Mouse (Mus musculus) embryonic facial prominence, embryonic 12.5 days (tissue): ENCODE data around the gene Dapk1. TPM values are rescaled to one million over a fixed set of nuclear protein-coding genes. Genes with fewer than 3 reads are reported as not detected.

Source experiments
- ATAC-seq: fragments of 200-750 bp; cut with Nextera tagmentation; 2 replicates; pipeline ENCODE4 v1.8.0; 2017; ENCODE audit not compliant: insufficient number of reproducible peaks, insufficient read depth, low FRiP score, low TSS enrichment
- H3K27ac ChIP-seq: fragments of 300-500 bp; sonication (generic); 2 replicates; pipeline ENCODE4 v1.5.1; 2016; ENCODE audit warnings: mild to moderate bottlenecking
- H3K27me3 ChIP-seq: fragments of 300-500 bp; sonication (generic); 2 replicates; pipeline ENCODE4 v1.6.1; 2016; ENCODE audit warnings: mild to moderate bottlenecking, moderate library complexity
- H3K36me3 ChIP-seq: fragments of 300-500 bp; sonication (generic); 2 replicates; pipeline ENCODE4 v1.6.1; 2016; ENCODE audit warnings: mild to moderate bottlenecking
- H3K4me1 ChIP-seq: fragments of 300-500 bp; sonication (generic); 2 replicates; pipeline ENCODE4 v1.6.1; 2016
- H3K4me2 ChIP-seq: fragments of 300-500 bp; sonication (generic); replicated peaks from 2 replicates; pipeline ENCODE4 v1.6.1; 2016; ENCODE audit warnings: mild to moderate bottlenecking, moderate library complexity
- H3K4me3 ChIP-seq: fragments of 300-500 bp; sonication (generic); 2 replicates; pipeline ENCODE4 v1.5.1; 2016; ENCODE audit warnings: mild to moderate bottlenecking
- H3K9ac ChIP-seq: fragments of 300-500 bp; sonication (generic); 2 replicates; pipeline ENCODE4 v1.6.1; 2016; ENCODE audit warnings: mild to moderate bottlenecking, moderate library complexity
- H3K9me3 ChIP-seq: fragments of 300-500 bp; sonication (generic); 2 replicates; pipeline ENCODE4 v1.6.1; 2016; ENCODE audit warnings: mild to moderate bottlenecking, moderate library complexity
- WGBS: fragments of 180-500 bp; shearing (Covaris S2); methylation state at CpG from one replicate; pipeline ENCODE4 v1.1.7; 2016; 5-methylcytosine and 5-hydroxymethylcytosine counted together
- polyA plus RNA-seq: library from polyadenylated mRNA; unstranded; fragments of >200 nt; fragmentation: Nextera tagmentation; extraction: Ambion mirVana; gene quantifications from 2 replicates; pipeline ENCODE4 v1.2.1, GENCODE M21; 2016

Dapk1 gene
- polyA plus RNA-seq, 1 experiment from 2014 or later, result 29.9 TPM

- no peak overlapping the region for H3K4me2 ChIP-seq
- H3K27ac ChIP-seq, result no peak overlapping the region
- H3K4me1 ChIP-seq, result no peaks in the 10 kb centered on the region
- H3K4me3 ChIP-seq, result no peak overlapping the region
- 93% methylated on average over 5 of the region's 5 CpGs for WGBS
- ATAC-seq, result no peak
- H3K9ac ChIP-seq, result no peak overlapping the region
- no peaks in the 10 kb centered on the region for H3K27me3 ChIP-seq
- H3K36me3 ChIP-seq, result no peaks in the 10 kb centered on the region
- H3K9me3 ChIP-seq, result no peaks in the 10 kb centered on the region
These were observed 46.6 kb downstream of the Dapk1 start for GRCm38 (mm10) chr13:60648350-60648749.

- ATAC-seq, result no peak
- Histone ChIP-seq H3K27me3 (no peaks in the 10 kb centered on the region), H3K4me3 (no peak overlapping the region), H3K9me3 (no peaks in the 10 kb centered on the region), H3K9ac (no peak overlapping the region), H3K4me1 (no peaks in the 10 kb centered on the region), H3K4me2 (no peak overlapping the region), H3K27ac (no peak overlapping the region), H3K36me3 (no peaks in the 10 kb centered on the region)
- WGBS, result 93% methylated on average over 11 of the region's 11 CpGs
These were observed 48.3 kb downstream of the Dapk1 start for GRCm38 (mm10) chr13:60650000-60650399.

GRCm38 (mm10) chr13:60654017-60654565 is 52.3 kb downstream of the Dapk1 start:
- no peaks in the 10 kb centered on the region for H3K27me3 ChIP-seq
- no peaks in the 10 kb centered on the region for H3K9me3 ChIP-seq
- ATAC-seq, result no peak
- no peaks in the 10 kb centered on the region for H3K36me3 ChIP-seq
- H3K9ac ChIP-seq, result no peak overlapping the region
- no peak overlapping the region for H3K4me3 ChIP-seq
- H3K27ac ChIP-seq, result no peak overlapping the region
- whole genome bisulfite sequencing, result 68% methylated on average over 2 of the region's 2 CpGs
- H3K4me1 ChIP-seq, result no peaks in the 10 kb centered on the region
- no peak overlapping the region for H3K4me2 ChIP-seq

- WGBS, result 92% methylated on average over 3 of the region's 3 CpGs
- no peak for ATAC-seq
These were observed 53.5 kb downstream of the Dapk1 start for GRCm38 (mm10) chr13:60655246-60655645.

GRCm38 (mm10) chr13:60659600-60659999 is 57.9 kb downstream of the Dapk1 start:
- 87% methylated on average over 1 of the region's 1 CpGs for WGBS
- ATAC-seq, result no peak

More at GRCm38 (mm10) chr13:60655246-60655645, 53.5 kb downstream of the Dapk1 start:
- peaks cover 4% of the 10 kb centered on the region; the same call in 1 of the 2 replicates for H3K4me1 ChIP-seq
- no peaks in the 10 kb centered on the region for H3K27me3 ChIP-seq
- no peak overlapping the region for H3K27ac ChIP-seq
- no peak overlapping the region for H3K9ac ChIP-seq
- no peak overlapping the region for H3K4me2 ChIP-seq
- no peaks in the 10 kb centered on the region for H3K36me3 ChIP-seq
- H3K9me3 ChIP-seq, result no peaks in the 10 kb centered on the region
- H3K4me3 ChIP-seq, result no peak overlapping the region

GRCm38 (mm10) chr13:60660056-60660455 is 58.3 kb downstream of the Dapk1 start:
- H3K4me2 ChIP-seq, result no peak overlapping the region
- 54% methylated on average over 2 of the region's 2 CpGs for WGBS
- no peak overlapping the region for H3K4me3 ChIP-seq
- peaks cover 26% of the 10 kb centered on the region; the same call in 1 of the 2 replicates for H3K4me1 ChIP-seq
- no peak overlapping the region for H3K9ac ChIP-seq
- no peak for ATAC-seq
- H3K9me3 ChIP-seq, result no peaks in the 10 kb centered on the region
- H3K27ac ChIP-seq, result no peak overlapping the region
- no peaks in the 10 kb centered on the region for H3K27me3 ChIP-seq
- no peaks in the 10 kb centered on the region for H3K36me3 ChIP-seq

More at GRCm38 (mm10) chr13:60659600-60659999, 57.9 kb downstream of the Dapk1 start:
- Histone ChIP-seq H3K9ac (no peak overlapping the region), H3K9me3 (no peaks in the 10 kb centered on the region), H3K27ac (no peak overlapping the region), H3K27me3 (no peaks in the 10 kb centered on the region), H3K4me2 (no peak overlapping the region), H3K4me1 (peaks cover 26% of the 10 kb centered on the region; the same call in 1 of the 2 replicates), H3K4me3 (no peak overlapping the region), H3K36me3 (no peaks in the 10 kb centered on the region)

GRCm38 (mm10) chr13:60660711-60661261 is 59.0 kb downstream of the Dapk1 start:
- H3K4me1 ChIP-seq, result peaks cover 26% of the 10 kb centered on the region; the same call in 1 of the 2 replicates
- 55% methylated on average over 9 of the region's 9 CpGs for WGBS
- no peak overlapping the region for H3K27ac ChIP-seq
- H3K4me2 ChIP-seq, result no peak overlapping the region
- ATAC-seq, result no peak
- H3K27me3 ChIP-seq, result no peaks in the 10 kb centered on the region
- H3K4me3 ChIP-seq, result no peak overlapping the region
- H3K9ac ChIP-seq, result no peak overlapping the region
- no peaks in the 10 kb centered on the region for H3K36me3 ChIP-seq
- H3K9me3 ChIP-seq, result no peaks in the 10 kb centered on the region

- no peak overlapping the region for H3K4me3 ChIP-seq
- H3K9me3 ChIP-seq, result no peaks in the 10 kb centered on the region
- no peak overlapping the region for H3K27ac ChIP-seq
- no peak overlapping the region for H3K9ac ChIP-seq
- no peak for ATAC-seq
- no peaks in the 10 kb centered on the region for H3K27me3 ChIP-seq
- 89% methylated on average over 8 of the region's 8 CpGs for WGBS
- H3K36me3 ChIP-seq, result no peaks in the 10 kb centered on the region
- H3K4me1 ChIP-seq, result peaks cover 26% of the 10 kb centered on the region; the same call in 1 of the 2 replicates
- H3K4me2 ChIP-seq, result no peak overlapping the region
These were observed 60.9 kb downstream of the Dapk1 start for GRCm38 (mm10) chr13:60662493-60663177.

GRCm38 (mm10) chr13:60664058-60664457 is 62.3 kb downstream of the Dapk1 start:
- Histone ChIP-seq H3K9ac (no peak overlapping the region), H3K27ac (no peak overlapping the region), H3K9me3 (no peaks in the 10 kb centered on the region), H3K36me3 (no peaks in the 10 kb centered on the region), H3K4me1 (peaks cover 26% of the 10 kb centered on the region; the same call in 1 of the 2 replicates), H3K4me3 (no peak overlapping the region), H3K27me3 (no peaks in the 10 kb centered on the region), H3K4me2 (no peak overlapping the region)
- 63% methylated on average over 3 of the region's 3 CpGs for WGBS
- ATAC-seq, result no peak

GRCm38 (mm10) chr13:60664816-60665215 is 63.1 kb downstream of the Dapk1 start:
- H3K4me1 ChIP-seq, result peaks cover 26% of the 10 kb centered on the region; the same call in 1 of the 2 replicates
- H3K9me3 ChIP-seq, result no peaks in the 10 kb centered on the region
- 78% methylated on average over 10 of the region's 10 CpGs for WGBS
- H3K27ac ChIP-seq, result no peak overlapping the region
- no peaks in the 10 kb centered on the region for H3K27me3 ChIP-seq
- no peak for ATAC-seq
- H3K9ac ChIP-seq, result no peak overlapping the region
- no peaks in the 10 kb centered on the region for H3K36me3 ChIP-seq
- no peak overlapping the region for H3K4me2 ChIP-seq
- H3K4me3 ChIP-seq, result no peak overlapping the region

- ATAC-seq, result no peak
- WGBS, result 89% methylated on average over 4 of the region's 4 CpGs
These were observed 63.7 kb downstream of the Dapk1 start for GRCm38 (mm10) chr13:60665402-60665801.

GRCm38 (mm10) chr13:60668036-60668435 is 66.3 kb downstream of the Dapk1 start:
- Histone ChIP-seq H3K9me3 (no peaks in the 10 kb centered on the region), H3K27me3 (no peaks in the 10 kb centered on the region), H3K9ac (no peak overlapping the region), H3K36me3 (no peaks in the 10 kb centered on the region), H3K4me3 (no peak overlapping the region), H3K4me2 (no peak overlapping the region), H3K27ac (no peak overlapping the region), H3K4me1 (peaks cover 21% of the 10 kb centered on the region)
- no peak for ATAC-seq
- 85% methylated on average over 6 of the region's 6 CpGs for WGBS

More at GRCm38 (mm10) chr13:60665402-60665801, 63.7 kb downstream of the Dapk1 start:
- no peak overlapping the region for H3K27ac ChIP-seq
- no peak overlapping the region for H3K4me3 ChIP-seq
- no peaks in the 10 kb centered on the region for H3K36me3 ChIP-seq
- no peaks in the 10 kb centered on the region for H3K9me3 ChIP-seq
- no peak overlapping the region for H3K9ac ChIP-seq
- no peaks in the 10 kb centered on the region for H3K27me3 ChIP-seq
- no peak overlapping the region for H3K4me2 ChIP-seq
- peaks cover 21% of the 10 kb centered on the region for H3K4me1 ChIP-seq
